Mouse (Mus musculus): ENCODE measurements at regions not wholly inside any gene's neighbourhood (a gene's known extent, or its start where the extent isn't known, plus 50 kb on each side); places are given as distances from the start of the nearest gene placed in this dataset.

DNA sequence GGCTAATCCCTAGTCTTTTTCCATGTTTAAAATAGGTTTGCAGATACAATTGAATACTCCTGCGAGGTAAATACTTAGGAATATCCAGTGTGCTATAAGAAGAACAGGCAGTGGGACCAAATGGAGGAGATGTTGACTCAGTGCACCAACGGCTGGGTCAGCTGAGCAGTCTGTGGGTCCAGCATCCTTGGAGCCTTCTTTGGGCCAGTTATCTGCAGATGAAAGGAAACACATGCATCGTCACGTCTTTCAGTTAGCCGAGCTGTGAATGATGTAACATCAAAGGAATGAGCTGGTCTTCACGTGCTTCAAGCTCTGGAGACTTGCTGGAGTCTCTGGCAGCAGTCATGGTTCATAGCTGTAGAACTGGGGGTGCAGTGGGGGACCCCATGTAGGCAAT, 118.1 kb downstream of the Slc38a4 start:
- TF ChIP-seq CTCF (IDR thresholded peaks at IDR 0.05; ENCODE audit: borderline replicate concordance, extremely low read depth, insufficient read depth, insufficient read length) = no peak
- TF ChIP-seq POLR2A (IDR thresholded peaks at IDR 0.05; ENCODE audit: borderline replicate concordance, extremely low read depth, insufficient read depth, insufficient read length, poor library complexity, severe bottlenecking) = no peak

Data from brain, embryonic 14.5 days (tissue).